Mouse (Mus musculus) left cerebral cortex, postnatal 10 days (tissue): ENCODE measurements around the gene Cops7b. TPM values are rescaled to one million over a fixed set of nuclear protein-coding genes. Genes with fewer than 3 reads are reported as not detected.
A peak's percentile ranks its signal among the peaks of the same experiment; 100 is the strongest.

Experiments
- DNase-seq, 2 experiments: peaks; one replicate each; pipeline ENCODE4 v3.0.0; 2021 to 2022; ENCODE audit warnings: low spot score in 2 of 2, mixed read lengths in 1 of 2; ENCODE audit errors: extremely low spot score in 1 of 2
- intact Hi-C: fragments of 180-260 bp; cut with DNase I; formaldehyde crosslinking; loops from one replicate; pipeline ENCODE4 v1.15.1; 2025
- microRNA-seq: library from miRNA; unstranded; fragments of <30 nt; microRNA quantifications from one replicate; pipeline ENCODE4 v1.2.0, GENCODE M21; 2022
- total RNA-seq, 2 experiments: library from RNA; stranded (reverse); gene quantifications; 2 replicates each; pipeline ENCODE4 v1.2.3; 2021

Gene Cops7b
- total RNA-seq, 2 experiments from 2014 or later: 27.5 to 30.6 TPM

- peak in 1 of 2 experiments; percentile 24 for DNase-seq
- intact Hi-C loops: no loop called here
Observed at GRCm38 (mm10) chr1:86634751-86635359, 52.2 kb downstream of the Cops7b start.

- intact Hi-C loops: no loop called here
Observed at GRCm38 (mm10) chr1:86643101-86643809, 60.6 kb downstream of the Cops7b start.

GRCm38 (mm10) chr1:86647517-86647916 lies 64.8 kb downstream of the Cops7b start:
- intact Hi-C loops: no loop called here
- DNase-seq: no peak

More at GRCm38 (mm10) chr1:86643101-86643809, 60.6 kb downstream of the Cops7b start:
- DNase-seq: no peak

- DNase-seq: peak; percentile 40 to 56
- intact Hi-C loops: loop anchor here (5.0 kb wide), 1 partner anchor 392 kb away; no protein-coding TSS in a partner anchor
Observed at GRCm38 (mm10) chr1:86650272-86650671, 67.6 kb downstream of the Cops7b start.

GRCm38 (mm10) chr1:86652675-86653074 lies 70.0 kb downstream of the Cops7b start:
- intact Hi-C loops: loop anchor here (5.0 kb wide), 1 partner anchor 390 kb away; no protein-coding TSS in a partner anchor

GRCm38 (mm10) chr1:86657071-86657470 lies 74.4 kb downstream of the Cops7b start:
- no peak for DNase-seq
- intact Hi-C loops: no loop called here

More at GRCm38 (mm10) chr1:86652675-86653074, 70.0 kb downstream of the Cops7b start:
- no peak for DNase-seq

Small RNAs within 50 kb of the gene (microRNA-seq; reads per million reads assigned to microRNA genes)
- gene Gm22955: not detected

Other genes starting within 250 kb of the Cops7b start
- gene Ncl, start 223.5 kb upstream of the Cops7b start, total RNA-seq: 100 to 1,000 TPM; 177 to 184 TPM
- under 1 TPM in 1 of 2 experiments, not detected in 1; 0.63 TPM for gene Nmur1, start 156.7 kb upstream of the Cops7b start, total RNA-seq
- gene Tex44, start 156.6 kb upstream of the Cops7b start, total RNA-seq: not detected
- 100 to 1,000 TPM; 438 to 477 TPM for gene Ptma, start 56.2 kb upstream of the Cops7b start, total RNA-seq
- 10 to 100 TPM; 62.6 to 67.4 TPM for gene Pde6d, start 275 bp upstream of the Cops7b start, total RNA-seq
- gene Nppc, start 87.7 kb downstream of the Cops7b start, total RNA-seq: 10 to 100 TPM; 12.5 to 17.0 TPM
- 10 to 100 TPM; 29.7 to 30.2 TPM for gene Dis3l2, start 120.9 kb downstream of the Cops7b start, total RNA-seq